Mouse (Mus musculus) lung, adult 2 months (tissue): Measurements from ENCODE around the gene Dnali1.

Experiments used
- CTCF ChIP-seq: fragments of 200-500 bp; IDR thresholded peaks from 2 replicates; pipeline ENCODE4 v1.5.1; 2011; ENCODE audit warnings: mild to moderate bottlenecking, low read length, control low read depth; ENCODE audit not compliant: insufficient read depth
- POLR2A ChIP-seq: fragments of 200-500 bp; IDR thresholded peaks from 2 replicates; pipeline ENCODE4 v1.6.1; 2011; ENCODE audit warnings: low read depth, mild to moderate bottlenecking, control low read depth, low read length, borderline replicate concordance; ENCODE audit errors: extremely low read depth

DNA sequence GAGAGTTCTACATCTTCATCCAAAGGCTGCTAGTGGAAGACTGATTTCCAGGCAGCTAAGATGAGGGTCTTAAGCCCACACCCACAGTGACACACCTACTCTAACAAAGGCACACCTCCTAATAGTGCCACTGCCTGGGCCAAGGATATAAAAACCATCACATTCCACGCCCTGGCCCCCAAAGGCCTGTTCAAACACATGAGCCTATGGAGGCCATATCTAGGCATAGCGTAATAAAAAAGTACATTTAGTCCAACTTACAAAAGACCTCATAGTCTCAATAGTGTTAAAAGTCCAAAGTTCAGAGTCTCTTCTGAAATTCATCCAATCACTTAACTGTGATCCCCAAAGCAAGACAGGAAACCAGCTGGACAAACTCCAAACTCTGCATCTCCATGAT is 13.2 kb upstream of the Dnali1 start:
- TF ChIP-seq CTCF (no peak), POLR2A (no peak)
